Mouse (Mus musculus): ENCODE data around the gene Vps13d. TPM values are rescaled to one million over a fixed set of nuclear protein-coding genes. Genes with fewer than 3 reads are reported as not detected.

Gene Vps13d
- polyA plus RNA-seq, 1 experiment: 7.3 TPM

DNA sequence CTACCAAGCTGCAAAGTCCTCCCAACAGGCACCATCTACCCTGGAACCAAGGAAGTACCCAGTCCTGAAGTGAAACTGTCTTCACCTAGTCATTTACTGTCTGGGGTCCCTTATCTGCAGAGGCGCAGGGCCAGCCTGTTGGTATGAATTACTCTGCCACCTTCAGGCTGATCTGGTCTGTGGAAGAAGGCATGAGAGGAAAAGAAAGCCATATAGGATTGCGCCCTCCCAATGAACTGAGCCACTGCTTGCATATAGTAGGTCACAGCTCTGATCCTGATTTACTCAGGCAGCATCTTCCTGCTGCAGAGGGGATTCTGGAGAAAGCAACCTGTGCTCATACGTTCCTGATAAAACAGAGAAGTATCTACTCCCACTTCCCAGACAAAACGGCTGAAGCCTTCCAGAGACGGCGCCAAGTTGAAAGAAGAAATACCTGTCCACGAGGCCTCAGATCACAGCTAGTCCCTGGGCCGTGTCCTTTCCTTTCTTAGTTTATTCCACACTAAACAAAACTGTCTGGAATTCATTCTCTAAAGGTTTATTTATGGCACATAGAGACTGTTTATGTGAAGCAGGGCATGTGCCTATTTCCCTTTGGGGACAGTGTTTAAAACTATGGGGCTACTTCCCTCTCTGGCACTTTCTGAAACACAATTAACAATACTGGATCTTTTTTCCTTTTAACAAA is 144.1 kb downstream of the Vps13d start:
- no peak overlapping the region for H3K4me3 ChIP-seq (ENCODE audit: control insufficient read depth, low read depth, low read length)
- no peak overlapping the region for H3K27ac ChIP-seq (ENCODE audit: control insufficient read depth, insufficient read depth, low read depth, low read length)
- no peaks in the 10 kb centered on the region for H3K4me1 ChIP-seq (ENCODE audit: control insufficient read depth, insufficient read depth, low read length)
- H3K27me3 ChIP-seq (ENCODE audit: control insufficient read depth, insufficient read depth, low read length): no peaks in the 10 kb centered on the region
- no peaks in the 10 kb centered on the region; the same call in 1 of the 2 replicates for H3K36me3 ChIP-seq (ENCODE audit: control insufficient read depth, insufficient read depth, low read length)
- no peak for TF ChIP-seq CTCF (IDR thresholded peaks at IDR 0.05; ENCODE audit: control insufficient read depth, insufficient read depth, insufficient replicate concordance, low read depth, low read length)
- no peak for TF ChIP-seq POLR2A (IDR thresholded peaks at IDR 0.05; ENCODE audit: control insufficient read depth, low read depth, low read length)

GRCm38 (mm10) chr4:145047964-145048363 is 146.8 kb downstream of the Vps13d start:
- no peaks in the 10 kb centered on the region; the same call in 1 of the 2 replicates for H3K36me3 ChIP-seq (ENCODE audit: control insufficient read depth, insufficient read depth, low read length)
- H3K27ac ChIP-seq (ENCODE audit: control insufficient read depth, insufficient read depth, low read depth, low read length): no peak overlapping the region
- H3K4me3 ChIP-seq (ENCODE audit: control insufficient read depth, low read depth, low read length): no peak overlapping the region
- no peak for TF ChIP-seq CTCF (IDR thresholded peaks at IDR 0.05; ENCODE audit: control insufficient read depth, insufficient read depth, insufficient replicate concordance, low read depth, low read length)
- TF ChIP-seq POLR2A (IDR thresholded peaks at IDR 0.05; ENCODE audit: control insufficient read depth, low read depth, low read length): no peak
- peaks cover under 1% of the 10 kb centered on the region for H3K4me1 ChIP-seq (ENCODE audit: control insufficient read depth, insufficient read depth, low read length)
- no peaks in the 10 kb centered on the region for H3K27me3 ChIP-seq (ENCODE audit: control insufficient read depth, insufficient read depth, low read length)

GRCm38 (mm10) chr4:145046032-145046401 is 148.8 kb downstream of the Vps13d start:
- no peak overlapping the region for H3K27ac ChIP-seq (ENCODE audit: control insufficient read depth, insufficient read depth, low read depth, low read length)
- TF ChIP-seq CTCF (IDR thresholded peaks at IDR 0.05; ENCODE audit: control insufficient read depth, insufficient read depth, insufficient replicate concordance, low read depth, low read length) (no peak), POLR2A (IDR thresholded peaks at IDR 0.05; ENCODE audit: control insufficient read depth, low read depth, low read length) (no peak)
- H3K4me1 ChIP-seq (ENCODE audit: control insufficient read depth, insufficient read depth, low read length): peaks cover 4% of the 10 kb centered on the region
- H3K4me3 ChIP-seq (ENCODE audit: control insufficient read depth, low read depth, low read length): no peak overlapping the region
- no peaks in the 10 kb centered on the region; the same call in 1 of the 2 replicates for H3K36me3 ChIP-seq (ENCODE audit: control insufficient read depth, insufficient read depth, low read length)
- no peaks in the 10 kb centered on the region for H3K27me3 ChIP-seq (ENCODE audit: control insufficient read depth, insufficient read depth, low read length)

DNA sequence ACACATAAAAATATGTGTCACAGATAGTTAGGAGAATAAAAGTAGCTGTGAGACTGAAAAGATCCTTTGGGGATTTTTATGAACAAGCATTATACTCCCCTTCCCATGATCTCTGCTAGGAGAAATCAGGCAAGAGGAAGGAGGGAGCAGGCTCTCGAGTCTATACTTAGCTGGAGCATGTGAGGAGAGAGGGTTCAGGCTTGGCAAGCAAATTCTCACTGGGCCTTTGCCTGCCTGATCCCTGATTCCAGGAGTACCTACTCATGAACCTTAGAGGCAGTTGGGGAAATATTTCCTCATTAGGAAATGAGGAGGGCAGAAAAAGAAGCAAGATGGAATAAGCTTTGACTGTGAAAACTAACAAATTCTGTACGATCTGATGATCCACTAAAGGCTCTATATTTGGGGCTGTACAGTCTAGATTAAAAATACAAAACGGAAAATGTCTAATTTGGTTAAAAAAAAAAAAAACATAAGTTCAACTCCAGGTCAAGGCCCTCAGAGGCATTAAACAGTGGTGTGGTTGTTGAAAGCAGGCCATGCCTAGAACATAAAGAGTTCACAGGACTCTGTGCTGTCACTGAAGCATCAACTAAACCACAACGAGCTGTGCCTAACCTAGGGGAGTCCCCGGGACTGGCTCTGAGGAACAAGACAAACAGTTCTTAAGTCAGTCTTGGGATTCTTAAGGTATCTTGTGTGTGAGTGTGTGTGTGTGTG is 149.3 kb downstream of the Vps13d start:
- H3K4me3 ChIP-seq (ENCODE audit: control insufficient read depth, low read depth, low read length): no peak overlapping the region
- H3K27ac ChIP-seq (ENCODE audit: control insufficient read depth, insufficient read depth, low read depth, low read length): no peak overlapping the region
- H3K4me1 ChIP-seq (ENCODE audit: control insufficient read depth, insufficient read depth, low read length): peaks cover 4% of the 10 kb centered on the region
- H3K36me3 ChIP-seq (ENCODE audit: control insufficient read depth, insufficient read depth, low read length): no peaks in the 10 kb centered on the region; the same call in 1 of the 2 replicates
- TF ChIP-seq POLR2A (IDR thresholded peaks at IDR 0.05; ENCODE audit: control insufficient read depth, low read depth, low read length): no peak
- no peak for TF ChIP-seq CTCF (IDR thresholded peaks at IDR 0.05; ENCODE audit: control insufficient read depth, insufficient read depth, insufficient replicate concordance, low read depth, low read length)
- no peaks in the 10 kb centered on the region for H3K27me3 ChIP-seq (ENCODE audit: control insufficient read depth, insufficient read depth, low read length)

DNA sequence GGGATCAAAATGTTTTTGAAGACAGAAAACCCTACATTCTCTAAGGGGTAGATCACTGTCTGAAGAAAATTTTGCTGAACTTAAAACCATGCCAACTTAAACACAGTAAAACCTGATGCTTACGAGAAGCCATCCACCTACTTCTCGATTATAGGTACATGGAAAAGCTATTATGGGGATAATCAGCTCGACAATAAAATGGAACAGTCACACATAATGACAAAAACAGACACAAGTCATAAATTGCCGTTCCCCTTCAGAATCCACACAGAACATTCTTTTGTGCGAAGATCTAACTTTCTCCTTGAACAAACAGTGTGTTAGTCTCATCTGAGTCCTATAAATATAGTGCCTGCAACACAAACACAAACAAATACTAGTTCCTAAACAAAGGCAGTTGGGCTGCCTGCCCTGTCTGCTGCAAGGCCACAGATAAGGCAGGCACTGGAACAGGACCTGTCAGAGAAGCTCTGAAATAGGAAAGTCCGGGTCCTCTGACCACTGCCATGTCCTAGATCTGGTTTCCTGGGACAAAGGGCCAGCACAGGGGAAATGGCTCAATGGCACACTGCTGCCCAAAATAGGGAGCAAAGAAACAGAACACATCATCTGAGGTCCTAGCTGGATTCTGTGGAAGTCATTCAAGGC is 153.5 kb downstream of the Vps13d start:
- Histone ChIP-seq H3K4me1 (ENCODE audit: control insufficient read depth, insufficient read depth, low read length) (peaks cover 4% of the 10 kb centered on the region), H3K27me3 (ENCODE audit: control insufficient read depth, insufficient read depth, low read length) (no peaks in the 10 kb centered on the region), H3K36me3 (ENCODE audit: control insufficient read depth, insufficient read depth, low read length) (no peaks in the 10 kb centered on the region; the same call in 1 of the 2 replicates), H3K4me3 (ENCODE audit: control insufficient read depth, low read depth, low read length) (no peak overlapping the region), H3K27ac (ENCODE audit: control insufficient read depth, insufficient read depth, low read depth, low read length) (no peak overlapping the region; the same call in 1 of the 2 replicates)
- no peak for TF ChIP-seq CTCF (IDR thresholded peaks at IDR 0.05; ENCODE audit: control insufficient read depth, insufficient read depth, insufficient replicate concordance, low read depth, low read length)
- no peak for TF ChIP-seq POLR2A (IDR thresholded peaks at IDR 0.05; ENCODE audit: control insufficient read depth, low read depth, low read length)

DNA sequence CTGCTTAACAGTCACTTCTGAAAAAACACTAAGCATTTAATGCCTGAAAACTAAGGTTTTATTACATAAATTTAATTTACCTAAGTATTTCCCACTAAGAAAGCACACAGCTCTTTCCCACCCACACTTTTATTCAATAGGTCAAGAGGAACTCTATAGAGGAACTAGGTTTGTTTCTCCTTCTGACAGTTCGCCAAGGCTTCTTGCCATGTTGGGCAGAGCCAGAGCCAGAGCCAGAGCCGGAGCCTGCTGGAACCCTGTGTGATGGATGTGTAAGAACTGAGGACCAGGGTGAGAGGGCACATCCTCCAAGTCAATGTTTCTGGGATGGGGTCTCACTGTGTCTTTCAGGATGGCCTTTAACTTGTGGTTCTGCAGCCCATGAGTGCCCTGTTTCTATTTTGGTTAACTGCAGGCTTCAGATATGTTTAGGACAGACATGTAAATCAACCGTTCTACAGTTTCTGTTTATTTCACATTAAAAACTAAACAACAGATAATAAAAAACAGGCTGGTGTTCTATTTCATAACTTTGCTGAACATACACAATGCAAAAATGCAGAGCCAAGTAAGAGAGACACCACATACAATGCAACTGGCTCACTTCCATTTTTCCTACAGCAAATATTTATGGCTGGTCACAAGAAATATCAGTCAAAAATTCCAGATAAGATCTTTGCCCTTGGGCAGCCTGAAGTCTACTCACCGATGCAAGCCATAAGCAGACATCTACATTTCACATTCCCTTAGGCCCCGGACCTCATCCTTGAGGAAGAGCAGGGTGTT is 157.0 kb downstream of the Vps13d start:
- Histone ChIP-seq H3K27ac (ENCODE audit: control insufficient read depth, insufficient read depth, low read depth, low read length) (no peak overlapping the region), H3K4me1 (ENCODE audit: control insufficient read depth, insufficient read depth, low read length) (peaks cover 6% of the 10 kb centered on the region), H3K27me3 (ENCODE audit: control insufficient read depth, insufficient read depth, low read length) (no peaks in the 10 kb centered on the region), H3K4me3 (ENCODE audit: control insufficient read depth, low read depth, low read length) (no peak overlapping the region), H3K36me3 (ENCODE audit: control insufficient read depth, insufficient read depth, low read length) (no peaks in the 10 kb centered on the region; the same call in 1 of the 2 replicates)
- no peak for TF ChIP-seq POLR2A (IDR thresholded peaks at IDR 0.05; ENCODE audit: control insufficient read depth, low read depth, low read length)
- no peak for TF ChIP-seq CTCF (IDR thresholded peaks at IDR 0.05; ENCODE audit: control insufficient read depth, insufficient read depth, insufficient replicate concordance, low read depth, low read length)

Measured in testis, adult 2 months (tissue).